Mouse (Mus musculus) urinary bladder, postnatal 25 days (tissue): ENCODE measurements at regions not wholly inside any gene's neighbourhood (a gene's known extent, or its start where the extent isn't known, plus 50 kb on each side); places are given as distances from the start of the nearest gene placed in this dataset.

Experiments
- DNase-seq: peaks from one replicate; pipeline ENCODE4 v3.0.0; 2022; ENCODE audit warnings: low spot score

GRCm38 (mm10) chr3:105227551-105227950, 160.9 kb downstream of the 4930564D02Rik start:
- no peak for DNase-seq

- DNase-seq: no peak
Measured at GRCm38 (mm10) chr3:105228401-105228800, 161.8 kb downstream of the 4930564D02Rik start.

DNA sequence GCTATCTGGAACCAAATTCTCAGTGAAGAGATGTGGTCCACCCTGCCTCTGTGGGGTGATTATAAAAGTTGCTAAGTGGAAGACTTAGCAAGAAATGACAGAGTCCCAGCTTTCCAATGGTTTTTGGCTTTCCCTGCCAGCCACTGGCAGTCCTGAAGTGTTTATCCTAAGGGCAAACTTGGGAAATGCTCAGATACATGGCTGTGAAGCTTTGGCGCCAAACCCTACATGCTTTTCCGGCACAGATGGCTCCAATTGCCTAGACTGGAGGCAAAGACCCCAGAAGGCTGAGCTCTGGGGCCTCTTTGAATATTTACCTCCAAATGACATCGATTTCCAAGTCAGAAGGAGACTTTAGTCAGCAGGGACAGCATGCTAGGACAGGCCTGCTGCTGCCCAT, 174.4 kb downstream of the 4930564D02Rik start:
- DNase-seq: no peak

DNA sequence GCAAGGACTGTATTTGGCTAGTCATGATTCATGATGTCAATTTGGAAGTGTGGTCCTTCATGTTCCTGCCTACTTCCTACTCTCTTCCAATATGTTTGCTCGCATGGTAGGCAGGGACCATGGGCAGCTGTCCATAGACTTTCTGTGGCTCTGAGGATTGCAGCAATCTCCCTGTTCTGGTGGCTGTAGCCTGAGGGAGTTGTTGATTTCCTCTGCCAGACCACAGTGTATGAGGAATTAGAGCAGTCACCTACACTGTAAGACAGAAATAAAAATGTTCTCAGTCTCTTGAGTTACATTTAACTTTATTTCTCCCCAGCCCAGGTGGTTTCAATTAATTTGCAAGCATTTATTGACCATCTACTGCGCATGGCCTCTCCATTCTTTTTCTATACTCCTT, 190.5 kb downstream of the 4930564D02Rik start:
- no peak for DNase-seq

- peak; percentile 47 for DNase-seq
Measured at GRCm38 (mm10) chr3:105275241-105275640, 176.9 kb upstream of the Kcnd3 start.

GRCm38 (mm10) chr3:105280971-105281370, 171.2 kb upstream of the Kcnd3 start:
- DNase-seq: no peak

- no peak for DNase-seq
Measured at GRCm38 (mm10) chr3:105281686-105282085, 170.4 kb upstream of the Kcnd3 start.

DNA sequence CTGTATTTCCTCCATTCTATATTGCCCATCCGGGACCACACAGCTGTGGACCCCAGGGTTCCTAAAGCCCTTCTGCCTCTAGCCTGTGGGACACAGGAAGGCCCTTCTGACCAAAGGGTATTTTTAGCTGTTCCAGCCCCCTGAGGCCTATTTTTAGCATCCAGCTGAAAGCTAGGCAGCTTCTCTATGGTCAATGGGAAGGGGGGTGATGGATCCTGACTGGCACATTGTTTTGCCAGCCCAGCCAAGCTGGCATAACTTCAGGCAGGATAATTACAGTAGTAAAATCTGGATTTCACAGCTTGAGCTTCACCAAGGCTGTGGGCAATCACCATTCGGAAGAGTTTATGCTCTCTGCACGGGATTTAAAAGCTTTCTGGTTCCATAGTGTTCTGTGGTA, 153.9 kb upstream of the Kcnd3 start:
- no peak for DNase-seq

GRCm38 (mm10) chr3:105300693-105301548, 151.2 kb upstream of the Kcnd3 start:
- no peak for DNase-seq

- DNase-seq: no peak
Measured at GRCm38 (mm10) chr3:105307676-105308075, 144.5 kb upstream of the Kcnd3 start.

- DNase-seq: no peak
Measured at GRCm38 (mm10) chr3:105309020-105309419, 143.1 kb upstream of the Kcnd3 start.

DNA sequence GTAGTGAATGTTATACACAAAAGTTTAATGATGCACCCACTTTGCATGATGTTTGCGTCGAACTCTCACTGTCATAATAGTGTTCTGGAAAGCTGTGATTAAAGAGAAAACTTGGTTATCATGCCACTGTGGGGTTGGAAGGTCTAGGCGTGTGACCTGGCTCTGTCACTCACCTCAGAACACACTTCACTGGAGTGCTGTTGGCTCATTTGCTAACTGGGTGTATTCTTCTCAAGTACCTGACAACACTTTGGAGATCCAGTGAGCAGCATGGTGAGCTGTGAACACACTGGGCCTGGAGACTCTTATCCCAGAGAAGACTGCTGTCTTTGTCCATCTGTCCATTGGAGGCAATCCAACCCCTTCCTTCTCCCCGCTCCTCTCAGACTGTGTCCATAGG, 98.9 kb upstream of the Kcnd3 start:
- DNase-seq: no peak

DNA sequence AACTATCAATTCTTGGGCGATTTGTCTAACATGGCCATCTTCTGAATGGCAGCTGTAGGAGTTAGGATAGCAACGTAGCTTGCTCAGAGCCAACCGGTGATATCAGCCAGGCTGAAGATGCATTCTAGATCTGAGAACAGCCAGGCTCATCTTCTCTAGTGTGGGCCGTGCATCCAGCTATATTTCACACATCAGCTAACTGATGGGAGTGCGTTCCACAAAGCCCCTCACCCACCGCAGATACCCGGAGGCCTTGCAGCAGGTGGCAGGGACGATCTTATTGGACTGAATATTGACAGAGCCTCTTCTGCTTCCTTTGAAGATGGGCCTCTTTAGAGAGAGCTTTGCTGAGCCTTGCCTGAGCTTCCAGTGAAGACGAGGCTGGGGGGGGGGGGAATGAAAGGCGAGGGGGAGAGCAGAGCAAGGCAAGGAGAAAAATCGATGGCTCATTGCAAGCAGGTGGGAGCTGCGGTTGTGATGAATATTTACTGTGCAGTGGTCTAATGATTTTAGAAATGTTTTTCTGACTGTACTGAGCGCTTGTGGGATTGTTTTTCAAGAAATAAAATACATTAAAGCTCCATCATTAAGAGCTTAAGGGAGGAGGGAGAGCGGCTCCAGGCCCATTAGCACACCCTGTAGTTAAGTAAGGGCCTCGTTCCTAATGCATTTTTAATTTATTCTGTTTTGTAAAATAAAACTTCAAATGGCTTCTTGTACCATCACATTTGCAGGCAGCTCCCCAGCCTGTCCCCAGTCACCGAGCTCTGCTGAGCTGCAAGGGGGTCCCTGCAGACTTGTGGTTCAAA, 97.8 kb upstream of the Kcnd3 start:
- DNase-seq: no peak

DNA sequence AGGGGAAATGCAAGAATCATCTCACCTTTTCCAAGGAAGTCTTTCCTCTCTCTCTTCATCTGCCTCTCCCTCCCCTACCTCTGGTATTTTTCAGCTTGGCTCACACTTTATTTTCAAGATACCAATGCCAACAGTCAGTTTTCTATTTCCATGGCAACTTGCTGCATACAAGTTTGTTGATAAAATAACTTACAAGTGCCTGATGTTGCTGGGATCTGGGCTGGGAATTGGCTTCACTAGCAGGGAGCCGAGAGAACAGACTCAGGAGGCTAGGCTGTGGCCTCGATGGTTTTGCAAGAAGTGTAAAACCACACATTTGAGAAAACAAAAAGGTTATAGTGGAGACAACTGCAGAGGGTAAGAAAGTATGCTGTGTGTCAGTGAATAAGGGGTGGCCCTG, 94.6 kb upstream of the Kcnd3 start:
- DNase-seq: no peak

DNA sequence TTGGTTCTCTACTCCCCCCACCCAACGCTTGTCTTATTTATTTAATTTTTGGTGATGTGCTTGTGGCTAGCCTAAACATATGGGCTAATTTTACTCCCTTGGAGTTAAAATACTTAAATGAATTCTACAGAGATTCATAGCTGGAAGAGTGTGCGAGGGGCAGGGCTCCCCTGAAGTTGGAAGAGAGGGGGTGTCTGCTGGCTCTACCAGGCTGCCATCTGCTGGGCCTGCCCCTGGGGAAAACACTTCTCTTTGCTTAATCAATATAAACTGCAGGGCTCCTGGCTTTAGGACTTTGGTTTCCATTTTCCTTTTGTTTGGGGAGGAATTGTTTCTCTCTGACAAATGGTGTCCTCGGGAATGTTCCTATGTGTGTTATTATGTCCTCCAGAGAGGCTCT, 92.5 kb upstream of the Kcnd3 start:
- DNase-seq: no peak

- no peak for DNase-seq
Measured at GRCm38 (mm10) chr3:105364685-105365084, 87.4 kb upstream of the Kcnd3 start.

GRCm38 (mm10) chr3:105366806-105367205, 85.3 kb upstream of the Kcnd3 start:
- no peak for DNase-seq

GRCm38 (mm10) chr3:105367972-105368371, 84.2 kb upstream of the Kcnd3 start:
- no peak for DNase-seq

DNA sequence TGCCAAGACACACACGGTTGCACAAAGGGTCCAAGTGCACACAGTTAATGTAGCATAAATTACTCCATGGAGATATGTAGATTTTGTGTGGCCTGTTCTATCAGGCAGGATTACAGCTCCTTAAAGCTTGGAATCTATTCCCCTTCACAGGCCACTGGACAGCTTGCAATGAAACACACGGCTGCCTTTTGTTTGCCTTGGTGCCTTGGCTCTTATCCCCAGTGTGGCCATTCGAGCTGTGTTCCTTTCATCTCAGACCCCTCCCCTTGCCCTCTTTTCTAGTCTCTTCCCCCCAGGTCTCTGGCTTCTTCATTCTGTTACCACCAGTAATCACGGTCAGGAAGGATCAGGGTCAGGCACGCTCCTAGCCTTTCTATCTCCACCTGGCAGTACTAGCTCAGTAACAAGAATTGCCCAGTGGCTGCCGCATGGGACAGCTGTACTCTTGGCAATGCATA, 79.7 kb upstream of the Kcnd3 start:
- no peak for DNase-seq

DNA sequence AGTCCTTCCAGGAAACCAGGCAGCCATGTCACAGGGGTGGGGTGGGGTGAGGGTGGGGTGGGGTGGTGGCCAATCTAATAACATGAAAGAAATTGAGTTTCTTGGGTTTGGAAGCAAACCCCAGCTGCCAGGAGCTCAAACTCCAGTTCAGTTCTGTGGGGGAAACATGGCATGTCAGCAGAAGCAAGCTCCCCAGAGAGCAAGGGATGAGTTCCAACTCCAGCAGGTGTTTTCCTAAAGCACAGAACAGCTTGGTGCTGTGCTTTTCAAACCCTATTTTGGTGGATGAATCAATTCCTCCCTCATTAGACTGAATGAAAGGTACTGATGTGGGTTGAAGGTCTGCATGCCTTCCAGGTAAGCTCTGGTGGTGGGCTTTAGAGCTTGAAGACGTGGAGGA, 77.8 kb upstream of the Kcnd3 start:
- DNase-seq: no peak

DNA sequence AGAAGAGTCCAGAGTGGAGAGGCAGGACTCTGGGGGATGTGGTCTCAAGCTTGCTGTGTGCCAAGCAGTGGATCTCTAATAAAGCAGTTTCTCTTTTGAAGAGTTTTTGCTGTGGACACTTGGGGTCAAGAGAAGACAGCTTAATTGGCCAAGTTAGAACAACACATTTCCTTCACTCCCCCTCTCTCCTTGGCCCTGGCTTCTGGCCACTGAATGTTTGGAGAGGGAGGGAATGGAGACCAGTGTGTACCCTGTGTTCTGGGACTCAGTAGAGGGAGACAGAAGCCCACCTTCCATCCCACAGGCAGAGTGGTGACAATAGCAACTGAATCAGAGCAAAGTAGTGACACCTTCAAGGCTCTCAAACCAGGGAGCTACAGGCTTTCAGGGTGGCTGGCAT, 77.3 kb upstream of the Kcnd3 start:
- no peak for DNase-seq

- no peak for DNase-seq
Measured at GRCm38 (mm10) chr3:105375383-105375782, 76.7 kb upstream of the Kcnd3 start.

DNA sequence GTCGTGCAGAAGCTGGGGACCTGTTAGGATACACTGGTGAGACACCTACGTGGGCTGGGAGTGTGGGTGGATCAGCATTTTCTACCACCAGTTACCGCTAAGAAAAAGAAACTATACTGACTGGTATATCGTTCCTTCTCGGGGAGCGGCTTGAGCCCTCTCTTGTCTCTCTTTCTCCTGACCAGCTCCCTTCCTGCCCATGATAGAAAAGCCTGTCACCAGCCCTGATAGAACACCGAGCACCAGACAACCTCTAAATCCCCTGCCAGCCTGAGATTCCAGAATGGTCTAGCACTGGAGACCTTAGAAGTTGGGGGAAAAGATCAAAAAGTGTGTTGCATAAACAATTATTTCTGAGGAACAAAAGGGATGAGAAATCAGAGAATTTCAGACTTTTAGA, 76.3 kb upstream of the Kcnd3 start:
- no peak for DNase-seq
